Mouse (Mus musculus): Measurements from ENCODE around the gene Cd19.

Cd19 gene

GRCm38 (mm10) chr7:126388185-126388584 lies 26.5 kb downstream of the Cd19 start:
- in situ Hi-C loops (cut with MseI, MboI) = no loop called here

- in situ Hi-C loops (cut with MseI, MboI) = no loop called here
Measured at GRCm38 (mm10) chr7:126383565-126383964, 31.1 kb downstream of the Cd19 start.

- in situ Hi-C loops (cut with MseI, MboI) = loop anchor here (5.0 to 10.0 kb wide), 2 partner anchors 55 to 123 kb away; no protein-coding TSS in a partner anchor
Measured at GRCm38 (mm10) chr7:126377278-126378158, 37.2 kb downstream of the Cd19 start, which contains the start of gene Spns1. Gene Spns1, minus strand, starts transcription at chr7:126377450.

GRCm38 (mm10) chr7:126376903-126377277 lies 37.8 kb downstream of the Cd19 start:
- in situ Hi-C loops (cut with MseI, MboI) = loop anchor here (5.0 to 10.0 kb wide), 2 partner anchors 55 to 122 kb away; no protein-coding TSS in a partner anchor

GRCm38 (mm10) chr7:126375012-126375411 lies 39.7 kb downstream of the Cd19 start:
- in situ Hi-C loops (cut with MseI, MboI) = loop anchor here (5.0 to 10.0 kb wide), 2 partner anchors 53 to 120 kb away; no protein-coding TSS in a partner anchor

- in situ Hi-C loops (cut with MseI, MboI) = loop anchor here in 1 of 2 experiments (10.0 kb wide), 1 partner anchor 120 kb away; no protein-coding TSS in a partner anchor
Measured at GRCm38 (mm10) chr7:126374526-126374925, 40.2 kb downstream of the Cd19 start.

GRCm38 (mm10) chr7:126373007-126373406 lies 41.7 kb downstream of the Cd19 start:
- in situ Hi-C loops (cut with MseI, MboI) = loop anchor here in 1 of 2 experiments (10.0 kb wide), 1 partner anchor 118 kb away; no protein-coding TSS in a partner anchor

GRCm38 (mm10) chr7:126369393-126369792 lies 45.3 kb downstream of the Cd19 start, which contains the start of gene Lat:
Gene Lat, minus strand, starts transcription at chr7:126369570.
- in situ Hi-C loops (cut with MseI, MboI) = no loop called here

GRCm38 (mm10) chr7:126368367-126368766 lies 46.3 kb downstream of the Cd19 start:
- in situ Hi-C loops (cut with MseI, MboI) = no loop called here

- in situ Hi-C loops (cut with MseI, MboI) = no loop called here
Measured at GRCm38 (mm10) chr7:126367636-126368035, 47.1 kb downstream of the Cd19 start.

GRCm38 (mm10) chr7:126363038-126363437 lies 51.7 kb downstream of the Cd19 start:
- in situ Hi-C loops (cut with MseI, MboI) = no loop called here

GRCm38 (mm10) chr7:126359049-126359448 lies 55.6 kb downstream of the Cd19 start:
- in situ Hi-C loops (cut with MseI, MboI) = no loop called here
